Mouse (Mus musculus) CD4-positive, CD25-positive, alpha-beta regulatory T cell, adult 4 months (primary cell): ENCODE measurements around the gene Tcte3. TPM values are rescaled to one million over a fixed set of nuclear protein-coding genes. Genes with fewer than 3 reads are reported as not detected.
"Not testable (repeated sequence)": the region's sequence is repeated elsewhere in the genome, so short reads cannot be mapped to it uniquely, and the experiment has no call there.

Source experiments
- ATAC-seq: one replicate; pipeline ENCODE4 v1.8.0; 2017
- polyA plus RNA-seq, 2 experiments: library from polyadenylated mRNA; unstranded; fragments of 100-300 nt; shearing (Covaris generic); gene quantifications; one replicate each; pipeline ENCODE4 v1.2.1; 2017

Tcte3 gene
- polyA plus RNA-seq, 2 experiments from 2014 or later, result 3.0 to 3.9 TPM

- ATAC-seq, result not testable (repeated sequence)
Measured at GRCm38 (mm10) chr17:15025513-15025912, 15.8 kb downstream of the Tcte3 start.

GRCm38 (mm10) chr17:15024502-15025193 is 16.6 kb downstream of the Tcte3 start:
- ATAC-seq, result peak; percentile 53

- peak; percentile 69 for ATAC-seq
Measured at GRCm38 (mm10) chr17:15023878-15024492, 17.3 kb downstream of the Tcte3 start.

GRCm38 (mm10) chr17:15021503-15022220 is 19.6 kb downstream of the Tcte3 start:
- not testable (repeated sequence) for ATAC-seq

GRCm38 (mm10) chr17:15009706-15010413 is 31.4 kb downstream of the Tcte3 start, which contains the start of gene Gm3435:
Gene Gm3435 (plus strand): TSS chr17:15010176.
- ATAC-seq, result peak; percentile 91

- peak; percentile 74 for ATAC-seq
Measured at GRCm38 (mm10) chr17:15009088-15009487, 32.2 kb downstream of the Tcte3 start.

- ATAC-seq, result not testable (repeated sequence)
Measured at GRCm38 (mm10) chr17:15000047-15000446, 41.2 kb downstream of the Tcte3 start.

GRCm38 (mm10) chr17:14994140-14994539 is 47.1 kb downstream of the Tcte3 start:
- not testable (repeated sequence) for ATAC-seq

GRCm38 (mm10) chr17:14993139-14993832 is 48.0 kb downstream of the Tcte3 start:
- peak; percentile 59 for ATAC-seq

- ATAC-seq, result peak; percentile 62
Measured at GRCm38 (mm10) chr17:14992522-14993138, 48.7 kb downstream of the Tcte3 start.

- not testable (repeated sequence) for ATAC-seq
Measured at GRCm38 (mm10) chr17:14990116-14990702, 51.1 kb downstream of the Tcte3 start.

- ATAC-seq, result peak; percentile 94
Measured at GRCm38 (mm10) chr17:14978362-14979038, 62.8 kb downstream of the Tcte3 start, which contains the start of the genes 9030025P20Rik and Gm3417. Gene 9030025P20Rik (plus strand): TSS chr17:14978468. Gene Gm3417 (minus strand): TSS chr17:14978790.

- peak; percentile 68 for ATAC-seq
Measured at GRCm38 (mm10) chr17:14977718-14978361, 63.4 kb downstream of the Tcte3 start.

Other genes starting within 250 kb of the Tcte3 start
- 1 to 10 TPM in 1 of 2 experiments, not detected in 1; 1.9 TPM for gene Wdr27, start 98.3 kb downstream of the Tcte3 start, polyA plus RNA-seq
- 10 to 100 TPM; 16.1 to 17.9 TPM for gene 1600012H06Rik, start 98.3 kb downstream of the Tcte3 start, polyA plus RNA-seq
- 10 to 100 TPM in 1 of 2 experiments, 1 to 10 TPM in 1; 7.3 to 12.7 TPM for gene Phf10, start 80.2 kb downstream of the Tcte3 start, polyA plus RNA-seq
- 10 to 100 TPM; 19.6 to 31.8 TPM for gene 9030025P20Rik, start 63.0 kb downstream of the Tcte3 start, polyA plus RNA-seq
- gene Gm3417, start 62.7 kb downstream of the Tcte3 start, polyA plus RNA-seq, result not detected
- 10 to 100 TPM in 1 of 2 experiments, 1 to 10 TPM in 1; 9.3 to 14.1 TPM for gene Gm3435, start 31.3 kb downstream of the Tcte3 start, polyA plus RNA-seq
- gene Ermard, start 280 bp downstream of the Tcte3 start, polyA plus RNA-seq, result 100 to 1,000 TPM; 128 to 152 TPM
- gene Gm3448, start within 50 bp of the Tcte3 start, polyA plus RNA-seq, result 1 to 10 TPM; 1.1 to 2.0 TPM